Mouse (Mus musculus): Measurements from ENCODE around the gene Frem1. TPM values are rescaled to one million over a fixed set of nuclear protein-coding genes. Genes with fewer than 3 reads are reported as not detected.

Gene Frem1
- polyA plus RNA-seq, 1 experiment from 2014 or later: 27.9 TPM

DNA sequence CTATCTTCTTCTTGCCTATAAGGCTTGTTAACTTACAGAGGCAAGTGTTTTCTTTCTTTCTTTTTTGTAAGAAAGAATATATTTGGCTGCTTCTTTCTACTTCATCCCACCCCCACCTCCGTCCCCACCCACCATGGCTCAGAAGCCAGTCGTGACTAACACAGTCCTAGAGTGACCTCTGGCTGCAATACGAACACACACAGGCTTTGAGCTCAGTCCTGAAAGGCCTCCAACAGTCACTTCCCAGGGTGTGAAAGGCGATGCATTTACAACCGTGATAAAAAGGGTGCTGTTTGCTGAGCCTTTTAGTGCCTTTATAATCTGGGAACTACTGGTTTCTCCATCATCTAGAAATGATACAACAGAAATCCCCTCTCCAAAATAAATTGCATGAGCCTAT, 117.8 kb downstream of the Frem1 start:
- WGBS: 23% methylated on average over 5 of the region's 5 CpGs
- no peak overlapping the region for H3K27ac ChIP-seq (ENCODE audit: low read length)
- peaks cover 3% of the 10 kb centered on the region; the same call in 1 of the 2 replicates for H3K36me3 ChIP-seq (ENCODE audit: control insufficient read depth, insufficient read depth, low read length)
- peak; percentile 89 for ATAC-seq (ENCODE audit: insufficient number of reproducible peaks, insufficient read depth, low FRiP score, low read depth)
- no peak overlapping the region for H3K4me2 ChIP-seq (replicated peaks; ENCODE audit: low read depth, low read length)
- H3K4me3 ChIP-seq (ENCODE audit: low read depth, low read length): no peak overlapping the region
- no peak overlapping the region for H3K9ac ChIP-seq (replicated peaks; ENCODE audit: low read depth, low read length)
- no peaks in the 10 kb centered on the region for H3K9me3 ChIP-seq (ENCODE audit: control insufficient read depth, low read depth, low read length)
- no peaks in the 10 kb centered on the region for H3K27me3 ChIP-seq (ENCODE audit: control insufficient read depth, insufficient read depth, low read length)
- peaks cover 3% of the 10 kb centered on the region; the same call in 1 of the 2 replicates for H3K4me1 ChIP-seq (ENCODE audit: control insufficient read depth, insufficient read depth, low read length)

DNA sequence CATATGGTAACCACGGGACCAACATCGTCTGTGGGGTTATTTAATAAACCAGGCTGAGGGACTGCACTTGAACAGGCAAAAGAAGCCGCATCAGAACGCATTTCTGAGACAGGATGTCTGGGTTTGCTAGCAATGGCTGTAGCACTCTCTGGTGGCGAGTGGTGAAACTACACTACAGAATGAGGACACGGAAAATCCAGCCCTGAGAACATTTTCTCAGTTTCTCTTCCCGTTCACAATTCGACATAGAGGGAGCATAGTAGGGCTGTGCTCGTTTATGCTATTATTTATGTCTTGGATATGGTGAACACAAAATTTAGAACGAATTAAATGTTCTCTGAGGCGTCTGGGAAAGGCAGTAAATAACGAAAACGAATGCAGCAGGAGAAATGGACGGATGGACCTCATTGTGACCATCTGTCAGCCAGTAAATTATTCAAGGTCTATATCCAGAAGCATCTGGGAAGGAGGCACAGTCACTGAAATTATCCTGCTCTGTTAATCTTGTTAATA, 118.4 kb downstream of the Frem1 start:
- 0 out of 2 replicates have a peak, but pooled peaks have one; percentile 33 for ATAC-seq (ENCODE audit: insufficient number of reproducible peaks, insufficient read depth, low FRiP score, low read depth)
- Histone ChIP-seq H3K9me3 (ENCODE audit: control insufficient read depth, low read depth, low read length) (no peaks in the 10 kb centered on the region), H3K27ac (ENCODE audit: low read length) (no peak overlapping the region), H3K4me3 (ENCODE audit: low read depth, low read length) (no peak overlapping the region), H3K36me3 (ENCODE audit: control insufficient read depth, insufficient read depth, low read length) (peaks cover 3% of the 10 kb centered on the region; the same call in 1 of the 2 replicates), H3K4me2 (replicated peaks; ENCODE audit: low read depth, low read length) (no peak overlapping the region), H3K27me3 (ENCODE audit: control insufficient read depth, insufficient read depth, low read length) (no peaks in the 10 kb centered on the region), H3K9ac (replicated peaks; ENCODE audit: low read depth, low read length) (no peak overlapping the region), H3K4me1 (ENCODE audit: control insufficient read depth, insufficient read depth, low read length) (peaks cover 3% of the 10 kb centered on the region; the same call in 1 of the 2 replicates)
- 20% methylated on average over 14 of the region's 14 CpGs for WGBS

DNA sequence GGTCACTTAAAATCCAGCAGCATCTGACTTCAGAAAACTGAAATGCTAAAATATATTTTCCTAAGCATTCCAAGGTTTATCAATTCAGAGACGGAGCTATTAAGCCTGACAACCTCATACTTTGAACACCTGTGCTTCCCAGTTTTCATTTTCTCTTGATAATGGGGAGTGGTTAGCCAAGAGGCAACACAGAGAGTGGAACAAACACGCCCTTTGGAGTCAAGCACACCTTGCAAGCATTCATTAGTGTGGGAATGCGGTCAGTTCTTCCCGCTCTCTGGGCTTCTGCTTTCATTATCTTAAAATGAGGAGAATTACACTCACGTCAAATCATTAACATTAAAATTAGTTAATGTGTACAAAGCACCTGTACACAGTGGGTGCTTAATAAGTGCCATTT, 122.1 kb downstream of the Frem1 start:
- 70% methylated on average over 5 of the region's 5 CpGs for WGBS
- no peak overlapping the region for H3K4me3 ChIP-seq (ENCODE audit: low read depth, low read length)
- H3K27me3 ChIP-seq (ENCODE audit: control insufficient read depth, insufficient read depth, low read length): no peaks in the 10 kb centered on the region
- H3K27ac ChIP-seq (ENCODE audit: low read length): no peak overlapping the region
- H3K9ac ChIP-seq (replicated peaks; ENCODE audit: low read depth, low read length): no peak overlapping the region
- no peak for ATAC-seq (ENCODE audit: insufficient number of reproducible peaks, insufficient read depth, low FRiP score, low read depth)
- peaks cover 3% of the 10 kb centered on the region; the same call in 1 of the 2 replicates for H3K4me1 ChIP-seq (ENCODE audit: control insufficient read depth, insufficient read depth, low read length)
- H3K9me3 ChIP-seq (ENCODE audit: control insufficient read depth, low read depth, low read length): no peaks in the 10 kb centered on the region
- H3K4me2 ChIP-seq (replicated peaks; ENCODE audit: low read depth, low read length): no peak overlapping the region
- H3K36me3 ChIP-seq (ENCODE audit: control insufficient read depth, insufficient read depth, low read length): peaks cover 3% of the 10 kb centered on the region; the same call in 1 of the 2 replicates

DNA sequence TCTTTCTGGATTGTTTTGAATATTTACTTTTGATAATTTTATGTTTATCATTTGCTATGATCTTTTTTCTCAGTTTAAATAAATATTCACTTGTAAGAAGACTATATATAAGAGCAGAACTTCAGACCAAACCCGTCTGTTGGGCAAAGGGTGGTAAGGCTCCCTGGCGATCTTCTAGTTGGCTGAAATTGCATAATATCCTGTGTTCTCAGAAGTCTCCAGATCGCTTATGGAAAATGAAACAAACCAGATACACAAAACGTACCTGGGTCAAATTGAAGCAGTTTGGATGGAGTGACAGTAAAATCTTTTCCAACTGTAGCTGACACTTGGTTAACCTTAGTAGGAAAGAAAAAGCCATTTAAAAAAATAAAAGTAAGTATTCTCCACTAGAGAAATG, 130.2 kb downstream of the Frem1 start:
- ATAC-seq (ENCODE audit: insufficient number of reproducible peaks, insufficient read depth, low FRiP score, low read depth): no peak

DNA sequence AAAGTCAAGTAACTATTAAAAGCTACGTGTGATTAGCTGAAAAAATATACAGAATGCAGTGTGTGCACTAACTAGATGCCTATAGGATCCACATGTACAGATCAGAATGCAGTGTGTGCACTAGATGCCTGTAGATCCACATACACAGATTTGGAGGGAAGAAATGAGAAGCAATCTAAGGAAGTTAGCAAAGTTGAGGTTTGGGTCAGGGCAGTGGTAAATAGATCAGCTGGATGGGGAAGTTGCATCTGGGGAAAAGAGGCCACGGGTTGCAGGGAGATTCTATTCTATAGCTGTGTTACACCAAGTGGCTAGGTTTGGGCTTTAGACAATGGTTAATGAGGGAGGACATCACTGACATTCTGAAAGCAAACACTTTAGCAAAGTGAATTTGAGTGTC, 133.5 kb downstream of the Frem1 start:
- Histone ChIP-seq H3K27me3 (ENCODE audit: control insufficient read depth, insufficient read depth, low read length) (no peaks in the 10 kb centered on the region), H3K4me1 (ENCODE audit: control insufficient read depth, insufficient read depth, low read length) (peaks cover 9% of the 10 kb centered on the region; the same call in 1 of the 2 replicates), H3K9ac (replicated peaks; ENCODE audit: low read depth, low read length) (no peak overlapping the region), H3K4me3 (ENCODE audit: low read depth, low read length) (no peak overlapping the region), H3K27ac (ENCODE audit: low read length) (no peak overlapping the region), H3K9me3 (ENCODE audit: control insufficient read depth, low read depth, low read length) (no peaks in the 10 kb centered on the region), H3K36me3 (ENCODE audit: control insufficient read depth, insufficient read depth, low read length) (no peaks in the 10 kb centered on the region), H3K4me2 (replicated peaks; ENCODE audit: low read depth, low read length) (no peak overlapping the region)
- 51% methylated on average over 2 of the region's 2 CpGs for WGBS
- no peak for ATAC-seq (ENCODE audit: insufficient number of reproducible peaks, insufficient read depth, low FRiP score, low read depth)

More for the DNA sequence above, 130.2 kb downstream of the Frem1 start:
- no peak overlapping the region for H3K9ac ChIP-seq (replicated peaks; ENCODE audit: low read depth, low read length)
- peaks cover 5% of the 10 kb centered on the region; the same call in 1 of the 2 replicates for H3K36me3 ChIP-seq (ENCODE audit: control insufficient read depth, insufficient read depth, low read length)
- H3K4me2 ChIP-seq (replicated peaks; ENCODE audit: low read depth, low read length): no peak overlapping the region
- no peak overlapping the region for H3K4me3 ChIP-seq (ENCODE audit: low read depth, low read length)
- H3K4me1 ChIP-seq (ENCODE audit: control insufficient read depth, insufficient read depth, low read length): peaks cover 9% of the 10 kb centered on the region; the same call in 1 of the 2 replicates
- no peaks in the 10 kb centered on the region for H3K27me3 ChIP-seq (ENCODE audit: control insufficient read depth, insufficient read depth, low read length)
- H3K9me3 ChIP-seq (ENCODE audit: control insufficient read depth, low read depth, low read length): no peaks in the 10 kb centered on the region
- no peak overlapping the region for H3K27ac ChIP-seq (ENCODE audit: low read length)
- 65% methylated on average over 4 of the region's 4 CpGs for WGBS

DNA sequence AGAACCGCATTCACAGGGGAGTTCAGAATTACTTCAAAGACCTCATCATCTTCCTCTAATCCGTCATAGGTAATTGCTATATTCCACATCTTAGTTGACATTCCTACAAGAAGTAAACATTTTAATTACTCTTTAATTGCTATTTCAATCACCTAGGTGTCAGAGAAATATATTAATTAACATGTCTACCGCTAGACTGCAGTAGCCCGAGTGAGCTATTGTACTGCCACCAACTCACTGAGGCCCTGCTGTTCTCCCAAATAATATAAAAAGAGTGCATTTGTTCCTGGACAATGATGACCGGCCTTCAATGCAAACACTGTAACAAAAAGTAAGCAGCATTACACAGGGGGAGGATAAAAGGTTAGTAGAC, 135.5 kb downstream of the Frem1 start:
- 49% methylated on average over 5 of the region's 5 CpGs for WGBS
- H3K9ac ChIP-seq (replicated peaks; ENCODE audit: low read depth, low read length): no peak overlapping the region
- peaks cover 9% of the 10 kb centered on the region; the same call in 1 of the 2 replicates for H3K4me1 ChIP-seq (ENCODE audit: control insufficient read depth, insufficient read depth, low read length)
- H3K4me2 ChIP-seq (replicated peaks; ENCODE audit: low read depth, low read length): no peak overlapping the region
- ATAC-seq (ENCODE audit: insufficient number of reproducible peaks, insufficient read depth, low FRiP score, low read depth): no peak
- H3K27me3 ChIP-seq (ENCODE audit: control insufficient read depth, insufficient read depth, low read length): no peaks in the 10 kb centered on the region
- H3K9me3 ChIP-seq (ENCODE audit: control insufficient read depth, low read depth, low read length): no peaks in the 10 kb centered on the region
- peaks cover 7% of the 10 kb centered on the region; the same call in 1 of the 2 replicates for H3K36me3 ChIP-seq (ENCODE audit: control insufficient read depth, insufficient read depth, low read length)
- H3K27ac ChIP-seq (ENCODE audit: low read length): no peak overlapping the region
- no peak overlapping the region for H3K4me3 ChIP-seq (ENCODE audit: low read depth, low read length)

DNA sequence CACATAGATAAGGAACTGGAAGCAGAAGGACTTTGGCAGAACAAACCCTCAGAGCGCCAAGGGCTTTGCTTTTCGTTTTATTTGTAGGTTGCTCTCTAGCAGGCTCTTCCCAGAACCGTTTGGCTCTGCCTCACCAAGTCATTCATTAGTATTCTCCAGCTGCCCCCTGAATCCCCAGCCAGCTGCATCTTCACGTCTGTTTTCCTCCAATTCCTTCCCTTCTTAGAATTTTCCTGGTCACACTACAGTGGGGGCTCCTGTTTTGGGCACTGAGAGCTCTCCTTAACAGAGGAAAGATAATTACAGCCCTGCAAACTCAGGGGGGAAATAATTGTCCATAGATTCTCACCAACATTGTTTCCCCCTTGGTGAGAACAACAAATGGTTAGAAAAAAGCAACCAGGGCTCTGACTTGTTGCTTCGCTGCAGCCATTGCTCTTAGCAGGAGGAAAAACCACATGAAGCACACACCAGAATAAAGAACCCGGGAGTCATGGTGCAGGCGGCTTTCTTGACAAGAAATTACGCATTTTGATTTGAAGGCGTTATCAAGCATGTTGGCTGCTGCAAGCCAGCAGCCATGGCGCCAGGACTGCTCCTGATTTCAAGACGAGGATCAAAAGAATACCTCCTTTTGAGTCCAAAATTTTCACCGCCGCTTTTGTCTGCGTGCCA, 136.0 kb downstream of the Frem1 start:
- H3K27me3 ChIP-seq (ENCODE audit: control insufficient read depth, insufficient read depth, low read length): no peaks in the 10 kb centered on the region

DNA sequence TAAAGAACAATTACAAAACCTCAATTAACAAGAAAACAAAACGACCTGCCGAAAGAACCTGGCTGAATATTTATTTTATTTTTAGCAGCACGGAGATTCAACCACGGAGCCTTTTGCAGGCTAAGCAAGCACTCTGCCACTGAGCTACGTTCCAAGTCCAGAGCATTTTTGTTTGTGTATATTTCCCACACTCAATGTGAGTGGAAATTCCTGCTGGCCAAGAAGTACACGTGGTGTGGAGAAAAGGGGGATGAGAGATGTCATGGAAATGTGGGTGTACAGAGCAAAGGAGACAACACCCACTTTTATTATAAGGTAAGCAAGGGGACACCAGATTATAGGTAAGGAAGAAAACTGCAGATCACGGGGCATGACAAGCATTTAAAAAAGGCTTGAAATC, 136.6 kb downstream of the Frem1 start:
- no peak for ATAC-seq (ENCODE audit: insufficient number of reproducible peaks, insufficient read depth, low FRiP score, low read depth)
- no peaks in the 10 kb centered on the region for H3K9me3 ChIP-seq (ENCODE audit: control insufficient read depth, low read depth, low read length)
- no peak overlapping the region for H3K9ac ChIP-seq (replicated peaks; ENCODE audit: low read depth, low read length)
- H3K4me3 ChIP-seq (ENCODE audit: low read depth, low read length): no peak overlapping the region
- H3K4me1 ChIP-seq (ENCODE audit: control insufficient read depth, insufficient read depth, low read length): peaks cover 4% of the 10 kb centered on the region; the same call in 1 of the 2 replicates
- no peak overlapping the region for H3K27ac ChIP-seq (ENCODE audit: low read length)
- H3K27me3 ChIP-seq (ENCODE audit: control insufficient read depth, insufficient read depth, low read length): no peaks in the 10 kb centered on the region
- peaks cover 7% of the 10 kb centered on the region; the same call in 1 of the 2 replicates for H3K36me3 ChIP-seq (ENCODE audit: control insufficient read depth, insufficient read depth, low read length)
- WGBS: 53% methylated on average over 7 of the region's 7 CpGs
- H3K4me2 ChIP-seq (replicated peaks; ENCODE audit: low read depth, low read length): no peak overlapping the region

More for the DNA sequence above, 136.0 kb downstream of the Frem1 start:
- Histone ChIP-seq H3K36me3 (ENCODE audit: control insufficient read depth, insufficient read depth, low read length) (peaks cover 7% of the 10 kb centered on the region; the same call in 1 of the 2 replicates), H3K9ac (replicated peaks; ENCODE audit: low read depth, low read length) (no peak overlapping the region), H3K4me2 (replicated peaks; ENCODE audit: low read depth, low read length) (no peak overlapping the region), H3K4me3 (ENCODE audit: low read depth, low read length) (no peak overlapping the region), H3K27ac (ENCODE audit: low read length) (no peak overlapping the region), H3K4me1 (ENCODE audit: control insufficient read depth, insufficient read depth, low read length) (peaks cover 9% of the 10 kb centered on the region; the same call in 1 of the 2 replicates), H3K9me3 (ENCODE audit: control insufficient read depth, low read depth, low read length) (no peaks in the 10 kb centered on the region)
- WGBS: 54% methylated on average over 14 of the region's 14 CpGs
- ATAC-seq (ENCODE audit: insufficient number of reproducible peaks, insufficient read depth, low FRiP score, low read depth): no peak
